Mouse (Mus musculus) lung, postnatal 0 days (tissue): Measurements from ENCODE around the gene Cactin.

ENCODE experiments used
- CTCF ChIP-seq: IDR thresholded peaks from 2 replicates; pipeline ENCODE4 v1.5.1; 2016; ENCODE audit warnings: antibody characterized with exemption, mild to moderate bottlenecking
- EP300 ChIP-seq: IDR thresholded peaks from 2 replicates; pipeline ENCODE4 v1.6.1; 2016; ENCODE audit warnings: antibody characterized with exemption, mild to moderate bottlenecking, control low read depth

GRCm38 (mm10) chr10:81322444-81322843 is 1.5 kb downstream of the Cactin start:
- no peak for TF ChIP-seq CTCF
- TF ChIP-seq EP300 = no peak
